In the genomic region with DNA sequence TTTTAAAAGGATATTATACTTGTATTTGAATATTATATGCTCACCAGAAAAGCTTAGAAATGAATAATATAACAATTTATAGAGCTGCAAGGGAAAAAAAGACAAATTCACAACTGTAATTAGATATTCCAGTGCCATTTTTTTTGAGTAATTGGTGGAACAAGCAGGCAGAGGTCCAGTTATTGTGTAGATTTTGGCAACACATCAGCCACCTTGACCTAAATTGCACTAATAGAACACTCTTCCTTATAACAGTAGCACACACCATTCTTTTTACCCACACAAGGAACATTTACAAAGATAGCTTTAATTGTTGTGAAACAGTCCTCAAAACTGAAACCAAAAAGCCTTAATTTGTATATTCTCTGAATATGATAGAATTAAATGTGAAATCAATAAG, we compare ENCODE assay signal across 28 mouse cellular contexts. TPM values are rescaled to one million over a fixed set of nuclear protein-coding genes. Genes with fewer than 3 reads are reported as not detected.
"Had no signal": no experiment of that assay in that cellular context is flagged by ENCODE, and none has a peak within 500 bp of the region (broad histone marks: within the 10 kb centered on the region; RNA-seq: fewer than 3 reads in every experiment).

No protein-coding gene starts in this region.

- H3K4me3 ChIP-seq: embryonic facial prominence, embryonic 10.5 days; embryonic facial prominence, embryonic 12.5 days; embryonic facial prominence, embryonic 13.5 days; embryonic facial prominence, embryonic 15.5 days; erythroblast, embryonic 14.5 days; forebrain, embryonic 10.5 days; forebrain, embryonic 12.5 days; forebrain, embryonic 13.5 days; forebrain, embryonic 15.5 days; heart, adult 2 months had no signal

- H3K27me3 ChIP-seq: embryonic facial prominence, embryonic 12.5 days; embryonic facial prominence, embryonic 13.5 days; embryonic facial prominence, embryonic 15.5 days; forebrain, embryonic 12.5 days; forebrain, embryonic 13.5 days; forebrain, embryonic 15.5 days had no signal

- H3K9ac ChIP-seq: embryonic facial prominence, embryonic 12.5 days; embryonic facial prominence, embryonic 13.5 days; embryonic facial prominence, embryonic 15.5 days; forebrain, embryonic 12.5 days; forebrain, embryonic 13.5 days; forebrain, embryonic 15.5 days; forebrain, postnatal 0 days had no signal

- ATAC-seq: forebrain, embryonic 13.5 days; forebrain, embryonic 14.5 days; forebrain, embryonic 15.5 days; forebrain, embryonic 16.5 days; forebrain, postnatal 0 days had no signal

- H3K27ac ChIP-seq: embryonic facial prominence, embryonic 10.5 days; embryonic facial prominence, embryonic 12.5 days; embryonic facial prominence, embryonic 13.5 days; embryonic facial prominence, embryonic 15.5 days; forebrain, embryonic 10.5 days; forebrain, embryonic 12.5 days; forebrain, embryonic 13.5 days; forebrain, embryonic 15.5 days; heart, adult 2 months had no signal

- H3K9me3 ChIP-seq: embryonic facial prominence, embryonic 10.5 days; embryonic facial prominence, embryonic 12.5 days; embryonic facial prominence, embryonic 13.5 days; embryonic facial prominence, embryonic 15.5 days; forebrain, embryonic 10.5 days; forebrain, embryonic 12.5 days; forebrain, embryonic 13.5 days; forebrain, embryonic 15.5 days had no signal

- H3K4me2 ChIP-seq: embryonic facial prominence, embryonic 12.5 days; embryonic facial prominence, embryonic 13.5 days; embryonic facial prominence, embryonic 15.5 days; forebrain, embryonic 12.5 days; forebrain, embryonic 13.5 days; forebrain, embryonic 15.5 days had no signal

- H3K4me1 ChIP-seq: embryonic facial prominence, embryonic 10.5 days; embryonic facial prominence, embryonic 12.5 days; embryonic facial prominence, embryonic 13.5 days; embryonic facial prominence, embryonic 15.5 days; forebrain, embryonic 10.5 days; forebrain, embryonic 12.5 days; forebrain, embryonic 13.5 days; forebrain, embryonic 15.5 days had no signal

- DNase-seq: cerebellum, adult 2 months; cerebellum, adult 8-10 months; cerebellum, adult 9-10 months; cerebellum, adult 9-11 months; cerebellum, postnatal 10 days; cerebellum, postnatal 14 days; cerebellum, postnatal 25 days; cerebellum, postnatal 36 days; embryo, embryonic 11 days; forebrain, postnatal 0 days; gastrocnemius, postnatal 10 days; gastrocnemius, postnatal 14 days; gastrocnemius, postnatal 25 days; gastrocnemius, postnatal 36 days; heart, adult 11 months; heart, adult 18-20 months; heart, adult 2 months had no signal

- H3K36me3 ChIP-seq: embryonic facial prominence, embryonic 10.5 days; embryonic facial prominence, embryonic 12.5 days; embryonic facial prominence, embryonic 13.5 days; embryonic facial prominence, embryonic 15.5 days; forebrain, embryonic 10.5 days; forebrain, embryonic 12.5 days; forebrain, embryonic 15.5 days had no signal

RNA-seq across cellular contexts. Expression of gene Qpct, which starts 12.0 kb away (rescaled TPM):
- polyA plus RNA-seq: erythroblast, embryonic 14.5 days had no signal
